Mouse (Mus musculus) adipocyte (in vitro differentiated cells): Measurements from ENCODE around the gene Cstf1.
A peak's percentile ranks its signal among the peaks of the same experiment; 100 is the strongest.

Experiments
- DNase-seq: peaks from one replicate; pipeline ENCODE4 v3.0.0-alpha.2; 2016; ENCODE audit warnings: low spot score

Cstf1 gene

DNA sequence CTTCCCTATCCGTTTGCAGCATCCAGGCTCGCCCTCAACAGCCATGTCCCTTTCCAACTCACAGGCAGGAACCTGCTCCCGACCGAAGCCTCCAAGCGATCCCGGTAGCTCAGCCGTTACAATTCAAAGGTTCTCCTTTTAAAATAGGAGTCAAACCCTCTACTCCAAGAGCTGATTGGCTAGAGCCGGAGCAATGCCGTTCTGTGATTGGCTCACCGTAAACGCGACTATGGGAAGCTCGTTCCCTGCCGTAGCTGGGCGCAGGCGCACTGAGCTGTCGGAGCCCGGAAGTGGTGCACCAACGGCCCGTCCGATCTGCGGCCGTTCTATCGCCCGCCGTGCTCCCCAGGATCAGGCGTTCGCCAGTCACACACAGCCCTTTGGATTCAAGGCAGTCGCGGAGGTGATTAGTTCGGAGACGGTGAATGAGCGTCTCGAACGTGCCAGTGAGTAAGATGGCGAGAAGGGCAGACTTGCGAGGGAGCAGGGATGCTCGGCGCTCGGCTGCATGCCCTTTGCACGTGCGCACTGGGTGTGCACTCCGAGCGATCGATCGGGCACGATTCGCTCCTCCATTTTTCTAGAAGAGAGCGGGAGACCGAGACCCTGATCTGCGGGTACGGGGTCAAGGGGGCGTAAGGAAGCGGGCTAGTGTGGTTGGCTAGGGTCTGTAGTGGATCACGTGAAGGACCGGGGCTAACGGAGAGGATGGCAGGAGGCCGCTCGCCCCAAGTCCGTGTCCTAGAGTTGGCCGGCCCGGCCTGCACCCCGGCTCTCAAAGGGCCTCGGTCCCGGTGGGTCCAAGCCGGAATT lies at the start of gene Cstf1, which contains the start of gene Aurka:
TSS of gene Cstf1 (plus strand) at position 271 of the 813 bp plus-strand sequence.
TSS of gene Aurka (minus strand) at position 125 of the 813 bp plus-strand sequence.
- peak; percentile 97 for DNase-seq

DNA sequence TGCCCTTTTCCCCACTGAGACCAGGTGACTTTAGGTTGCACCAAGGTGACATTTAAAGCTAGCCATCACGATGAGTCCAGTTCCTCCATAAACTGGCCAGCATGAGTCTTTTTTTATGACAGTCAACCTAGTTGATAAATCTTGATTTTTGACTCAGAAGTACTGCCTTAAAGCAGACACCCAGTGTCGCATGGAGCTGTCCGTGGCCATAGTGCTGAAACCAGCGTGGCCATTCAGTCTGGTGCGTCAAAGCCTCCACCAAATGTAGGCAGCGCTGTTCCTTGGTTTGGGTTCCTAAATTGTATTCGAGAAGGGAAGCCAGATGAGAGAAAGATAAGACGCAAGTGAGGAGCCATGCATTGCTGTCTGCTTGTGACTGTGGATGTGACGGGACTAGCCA lies 49.6 kb upstream of the Cstf1 start:
- peak; percentile 50 for DNase-seq

DNA sequence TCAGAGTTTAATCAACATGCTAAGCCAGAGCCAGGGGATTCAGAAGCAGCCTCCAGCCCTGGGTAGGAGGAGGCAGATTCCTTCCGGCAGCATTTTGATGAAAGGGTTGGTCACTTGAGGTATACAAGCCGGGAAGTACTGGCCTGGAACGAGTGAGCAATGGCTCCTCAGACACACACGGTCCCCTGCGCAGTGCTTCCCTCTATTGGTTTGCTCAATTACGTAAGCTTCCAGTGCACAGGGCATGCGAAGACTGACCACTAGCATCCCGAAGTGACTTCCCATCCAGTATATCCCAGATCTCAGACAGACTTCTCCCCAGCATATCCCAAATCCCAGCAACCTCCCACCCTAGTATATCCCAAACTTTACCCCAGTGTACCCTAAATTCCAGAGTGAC lies 42.2 kb upstream of the Cstf1 start:
- no peak for DNase-seq

DNA sequence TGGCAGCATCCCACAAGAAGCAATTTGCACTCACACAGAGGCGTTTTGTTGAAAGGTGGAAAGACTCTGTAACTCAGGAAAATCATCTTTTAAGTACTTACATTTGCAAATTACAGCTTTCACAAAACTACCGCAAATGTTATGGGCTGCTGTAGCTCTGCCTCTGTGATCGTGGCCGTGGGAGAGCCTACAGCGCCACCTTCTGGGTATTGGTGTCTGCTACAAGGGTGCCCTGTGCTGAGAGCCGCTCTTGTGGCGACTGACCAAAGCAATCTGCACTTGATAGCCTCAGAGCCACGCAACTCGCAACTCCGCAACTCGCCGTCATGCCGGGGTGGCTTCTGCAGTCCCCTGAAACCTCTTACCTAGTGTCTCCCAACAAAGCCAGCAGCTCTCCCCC lies 41.3 kb upstream of the Cstf1 start:
- DNase-seq, result peak; percentile 40

DNA sequence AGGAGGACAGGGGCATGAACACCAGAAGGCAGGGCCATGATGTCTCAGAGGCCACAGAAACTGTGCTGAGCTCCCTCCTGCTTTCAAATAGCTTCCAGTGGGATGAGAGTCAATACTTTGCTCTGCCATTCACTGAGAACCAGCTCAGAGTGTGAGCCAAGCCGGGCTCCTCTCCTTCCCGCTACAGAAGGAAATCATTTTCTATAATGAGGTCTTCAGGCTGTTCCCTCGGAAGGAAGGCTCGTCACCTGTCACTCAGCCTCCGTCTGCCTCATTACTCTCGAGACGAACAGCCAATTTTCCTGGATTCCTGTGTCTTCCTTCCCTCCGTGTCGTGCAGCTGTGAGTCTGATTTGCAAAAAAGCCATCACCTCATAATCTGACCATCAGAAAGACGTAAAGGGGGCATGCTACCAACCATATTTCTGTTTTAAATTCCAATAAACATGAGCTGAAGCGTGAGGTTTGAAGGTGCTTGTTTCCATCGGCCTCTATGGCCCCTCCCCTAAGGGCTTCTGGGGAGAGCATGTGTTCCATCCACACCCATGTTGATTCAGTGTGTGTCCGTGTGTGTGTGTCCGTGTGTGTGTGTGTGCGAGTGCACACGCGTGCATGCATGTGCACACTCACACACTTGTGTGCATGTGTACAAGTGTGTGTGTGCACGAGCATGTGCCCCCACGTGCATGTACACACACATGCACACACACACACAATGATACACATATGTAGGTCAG lies 32.1 kb upstream of the Cstf1 start:
- no peak for DNase-seq

DNA sequence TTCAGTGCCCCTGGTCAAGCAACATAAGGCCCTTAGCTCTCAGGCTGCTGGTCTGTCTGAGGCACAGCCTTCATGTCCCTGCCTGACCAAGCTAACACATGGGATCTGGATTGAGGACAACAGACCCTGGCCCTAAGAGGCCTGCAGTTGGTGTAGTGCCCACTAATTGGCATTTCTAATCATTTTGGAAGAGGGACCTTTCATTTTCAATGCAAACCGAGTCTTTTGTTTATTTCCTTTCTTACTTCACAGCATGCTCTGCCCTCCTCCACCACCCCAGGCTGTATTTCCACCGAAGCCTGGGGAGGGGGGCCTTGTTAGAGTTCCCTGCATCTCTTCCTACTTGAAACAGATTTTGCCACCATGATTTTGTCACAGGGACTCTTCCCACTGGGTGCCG lies 29.5 kb upstream of the Cstf1 start:
- DNase-seq, result no peak

DNA sequence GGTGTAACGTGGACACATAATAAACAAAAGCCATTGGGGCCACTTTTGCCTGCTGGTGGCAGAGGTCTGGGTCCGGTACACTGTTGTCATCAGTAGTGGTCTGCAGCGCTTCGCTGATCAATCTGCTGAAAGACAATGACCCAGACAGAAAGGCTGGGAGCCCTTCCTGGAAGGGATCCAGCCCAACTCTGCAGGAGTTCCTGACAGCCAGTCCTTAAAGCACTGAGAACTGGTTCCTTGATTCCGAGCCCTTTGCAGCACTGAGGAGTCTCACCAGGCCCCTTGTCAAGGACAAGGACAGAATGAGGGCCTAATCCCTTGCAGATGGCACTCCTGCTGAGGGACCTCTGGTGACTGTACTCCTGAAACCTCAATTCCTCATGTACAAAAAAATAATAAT lies 28.9 kb upstream of the Cstf1 start:
- DNase-seq, result no peak

DNA sequence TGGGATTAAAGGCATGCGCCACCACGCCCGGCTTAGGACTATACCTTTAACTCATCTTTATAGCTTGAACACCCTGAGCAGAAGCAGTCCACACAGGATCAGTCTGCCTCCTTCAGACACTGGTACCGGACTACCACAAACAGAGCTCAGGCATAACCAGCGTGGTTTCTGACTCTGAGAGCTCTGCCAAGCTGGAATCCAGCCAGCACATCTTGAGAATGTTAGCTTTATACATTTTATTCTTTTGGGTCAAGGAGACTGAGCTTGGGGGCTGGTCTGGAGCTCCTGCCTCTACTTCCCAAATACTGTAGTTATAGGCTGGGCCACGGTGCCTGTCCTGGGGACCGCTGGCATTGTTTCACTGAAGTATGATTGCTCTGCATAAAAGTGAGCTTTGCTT lies 26.7 kb upstream of the Cstf1 start:
- no peak for DNase-seq

DNA sequence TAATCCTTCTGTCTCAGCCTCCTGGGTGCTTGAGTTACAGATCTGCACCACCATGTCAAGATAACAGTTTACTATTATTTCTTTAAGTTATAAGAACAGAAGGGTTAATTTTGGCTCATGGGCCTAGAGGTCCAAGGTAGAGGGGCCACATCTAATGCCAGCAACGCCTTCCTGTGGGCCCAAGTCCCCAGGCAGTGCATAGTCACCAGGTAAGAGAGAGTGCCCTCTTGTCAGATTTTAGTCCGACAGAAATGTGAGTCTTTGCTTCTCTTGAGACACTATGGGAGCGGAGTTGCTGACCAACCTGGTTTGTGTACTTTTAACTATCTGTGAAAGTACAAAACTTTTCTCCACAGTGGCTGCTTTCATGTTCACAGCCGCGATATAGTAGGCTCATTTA lies 25.8 kb upstream of the Cstf1 start:
- no peak for DNase-seq

DNA sequence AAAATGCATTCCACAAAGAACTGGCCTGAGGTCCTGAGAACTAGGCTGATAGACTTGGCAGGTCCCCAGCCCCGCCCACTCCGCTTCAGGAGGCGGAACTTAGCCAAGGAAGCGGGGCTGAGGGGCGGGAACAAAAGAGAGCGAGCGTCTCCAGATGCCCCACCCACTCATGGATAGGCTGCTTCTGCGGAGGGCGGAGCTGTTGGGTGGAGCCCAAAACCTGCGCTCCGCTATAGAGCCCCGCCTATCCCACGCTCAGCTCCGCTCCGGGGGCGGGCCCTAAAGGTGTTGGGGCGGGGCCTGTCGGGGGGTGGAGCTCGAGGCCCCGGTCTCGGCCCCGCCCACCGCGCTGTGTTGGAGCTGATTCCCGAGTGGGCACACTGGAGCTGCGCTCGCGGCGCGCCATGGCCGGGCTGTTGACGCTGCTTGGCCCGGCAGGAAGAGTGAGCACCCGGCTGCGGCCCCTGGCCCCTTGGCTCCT lies 25.2 kb upstream of the Cstf1 start, which contains the start of gene Fam210b:
TSS of gene Fam210b (plus strand) at position 308 of the 481 bp plus-strand sequence.
- peak; percentile 99 for DNase-seq

DNA sequence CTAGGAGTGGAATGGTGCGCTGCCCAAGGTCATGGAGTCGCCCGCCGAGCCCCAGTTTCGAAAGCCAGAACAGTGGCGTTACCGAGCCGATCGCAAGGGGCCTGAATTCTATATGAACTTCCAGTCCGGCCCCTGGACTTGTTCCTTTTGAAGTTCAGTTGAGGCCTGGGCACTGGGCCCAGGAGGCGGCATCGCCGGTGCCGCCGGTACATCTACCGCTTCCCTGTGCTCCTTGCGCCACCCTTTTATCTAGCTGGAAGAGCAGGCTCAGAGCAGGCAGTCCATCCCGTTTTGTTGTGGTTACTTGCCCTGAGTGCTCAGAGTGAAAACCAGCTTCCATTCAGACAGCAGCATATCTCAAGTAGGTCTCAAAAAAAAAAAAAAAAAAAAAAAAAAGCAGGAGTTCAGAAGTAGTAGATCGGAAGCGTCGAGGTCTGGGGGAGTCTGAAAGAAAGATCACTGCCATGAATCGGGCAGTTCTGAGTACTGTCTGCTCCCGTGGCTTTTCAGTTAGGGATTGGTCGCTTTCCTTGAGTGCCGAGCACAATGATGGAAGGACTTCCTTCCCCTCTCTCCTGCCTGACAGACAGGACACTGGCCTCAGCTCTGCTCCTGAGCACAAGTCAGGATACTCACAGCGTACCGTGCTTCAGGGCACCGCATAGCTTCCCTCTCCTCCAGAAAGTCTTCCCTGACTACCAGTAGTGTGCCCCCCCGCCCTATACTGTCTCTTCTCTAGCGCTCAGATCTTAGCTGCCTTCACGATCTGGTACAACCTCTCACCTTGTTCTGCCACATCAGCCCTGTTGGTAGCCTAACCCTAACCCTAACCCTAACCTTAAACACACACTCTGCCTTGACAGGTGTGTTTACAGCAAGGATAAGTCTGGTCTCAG lies 24.2 kb upstream of the Cstf1 start:
- DNase-seq, result peak; percentile 50

DNA sequence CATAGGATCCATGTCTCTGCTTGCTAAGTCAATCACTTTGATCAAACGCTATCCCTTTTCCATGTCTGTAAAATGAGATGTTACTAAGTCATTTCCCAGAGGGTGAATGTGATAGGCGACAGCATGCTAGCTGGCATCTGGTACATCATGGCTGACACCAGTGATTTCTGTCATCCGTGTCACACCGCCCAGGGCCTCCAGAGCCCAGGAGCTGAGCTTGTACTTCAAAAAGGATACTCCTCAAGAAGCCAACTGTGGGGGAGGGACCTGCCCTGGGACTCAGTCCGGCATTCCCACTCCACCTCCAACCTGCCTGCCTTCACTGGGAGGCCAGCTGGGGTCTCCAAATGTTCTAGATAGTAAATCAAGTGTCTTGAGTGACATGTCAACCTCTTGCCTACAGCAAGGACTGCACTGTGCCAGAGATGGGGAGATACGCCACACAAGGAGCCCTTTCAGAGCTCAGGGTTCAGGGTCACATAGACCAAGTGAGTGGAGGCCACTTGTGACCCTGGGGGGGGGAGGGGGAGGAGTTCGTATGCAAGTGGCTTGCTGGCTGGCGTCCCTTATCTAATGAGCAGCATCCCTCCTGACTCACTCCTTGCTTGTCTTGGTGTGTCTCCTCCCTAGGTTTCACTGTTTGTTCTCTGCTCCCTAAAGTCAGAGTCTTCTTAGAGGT lies 23.4 kb upstream of the Cstf1 start:
- no peak for DNase-seq

DNA sequence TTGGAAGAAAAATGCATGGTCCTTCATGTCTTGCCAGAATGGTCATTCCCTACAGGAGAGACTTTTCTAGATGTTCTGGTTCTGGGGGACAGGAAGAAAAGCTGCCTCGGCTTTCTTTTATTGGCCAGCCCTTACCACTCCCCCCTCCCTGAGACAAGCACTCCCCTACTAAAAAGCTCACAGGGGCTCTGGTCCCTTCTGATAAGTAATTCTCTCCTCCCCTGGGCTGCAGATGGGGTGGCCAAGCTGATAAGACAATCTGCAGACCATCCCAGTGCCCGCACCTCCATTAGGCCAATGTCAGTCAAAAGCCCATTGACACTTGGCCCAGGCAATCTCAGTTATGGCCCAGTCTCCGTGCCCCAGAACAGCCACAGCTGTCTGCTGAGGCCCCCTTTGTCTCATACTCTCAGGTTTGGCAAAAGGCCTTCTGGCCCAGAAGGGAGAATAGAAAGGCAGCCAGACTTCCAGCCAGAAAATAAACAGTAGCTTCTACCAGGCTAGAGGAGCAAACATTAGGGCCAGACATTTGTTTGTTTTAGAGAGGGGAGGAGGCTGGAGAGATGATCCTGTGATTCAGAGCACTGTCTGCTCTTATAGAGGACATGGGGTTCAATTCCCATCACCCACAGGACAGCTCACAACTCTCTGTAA lies 22.1 kb upstream of the Cstf1 start:
- DNase-seq, result peak; percentile 82

DNA sequence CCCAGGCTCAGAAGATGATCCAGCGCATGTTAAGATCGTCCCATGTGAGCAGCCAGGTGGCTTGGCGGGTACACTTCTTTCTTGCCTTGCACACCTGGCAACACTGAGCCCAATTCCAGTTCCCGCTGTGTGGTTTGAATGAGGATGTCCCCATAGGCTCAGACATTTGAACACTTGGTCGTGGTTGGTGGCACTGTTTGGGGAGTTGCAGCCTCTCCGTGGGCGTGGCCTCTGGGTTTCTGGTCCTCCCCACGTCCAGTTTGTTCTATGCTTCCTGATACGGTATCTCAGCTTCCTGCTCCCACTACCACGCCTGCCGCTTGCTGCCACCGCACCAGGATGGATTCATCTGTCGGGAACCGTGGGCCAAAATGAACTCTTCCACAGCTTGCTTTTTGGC lies 20.7 kb upstream of the Cstf1 start:
- no peak for DNase-seq

DNA sequence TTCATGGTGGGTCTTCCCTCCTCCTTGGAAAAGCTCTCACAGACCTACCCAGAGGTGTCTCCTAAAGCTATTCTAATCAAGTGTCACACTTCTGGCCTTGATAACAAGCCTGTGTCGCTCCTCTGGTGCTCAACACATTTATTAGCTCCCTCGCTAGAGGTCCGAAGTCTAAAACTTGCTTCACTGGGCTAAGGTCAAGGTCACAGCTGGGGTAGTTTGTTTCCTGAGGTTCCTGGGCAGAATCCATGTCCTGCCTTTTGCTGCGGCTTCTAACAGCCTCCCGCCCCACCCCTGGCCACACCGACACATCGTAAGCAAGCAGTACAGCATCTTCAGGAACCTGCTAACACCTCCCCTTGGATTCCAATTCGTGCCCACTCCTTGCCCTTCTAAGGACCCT lies 19.7 kb upstream of the Cstf1 start:
- no peak for DNase-seq

DNA sequence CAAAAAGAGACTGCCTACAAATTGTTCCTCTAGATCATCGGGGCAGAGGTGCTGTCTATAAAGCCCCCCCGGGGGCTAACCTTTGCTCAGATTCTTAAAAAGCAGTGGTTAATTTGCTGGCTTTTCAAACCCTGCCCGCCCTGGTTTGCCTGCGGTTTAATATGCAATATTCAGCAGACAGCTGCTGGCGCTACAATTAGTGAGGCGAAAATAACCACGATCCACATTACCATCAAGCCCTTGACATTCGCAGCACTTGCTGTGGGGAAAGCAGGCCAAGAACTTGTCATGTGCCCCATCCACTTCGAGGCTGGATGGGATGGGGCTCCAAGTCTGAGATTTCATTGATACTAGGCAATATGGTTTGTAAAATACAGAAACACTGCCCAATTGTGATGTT lies 17.3 kb upstream of the Cstf1 start:
- DNase-seq, result no peak

DNA sequence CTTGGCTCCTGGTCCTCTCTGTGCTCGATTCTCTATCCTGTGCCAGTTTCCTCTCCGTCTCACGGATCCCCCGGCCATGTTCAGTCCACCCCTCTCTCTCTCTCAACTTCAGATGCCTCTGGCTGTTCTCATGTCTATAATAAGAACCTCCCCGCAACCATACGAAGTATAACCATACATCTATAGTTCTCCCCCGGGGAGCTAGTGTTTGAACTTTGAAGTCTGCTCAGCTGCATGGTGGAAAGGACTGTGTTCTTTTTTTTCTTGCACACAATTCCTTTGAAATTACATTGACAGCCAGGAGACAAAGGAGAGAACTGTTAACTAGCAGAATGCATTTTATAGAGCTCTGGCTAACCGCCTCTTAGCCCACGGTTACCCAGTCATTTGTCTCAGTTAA lies 15.7 kb upstream of the Cstf1 start:
- no peak for DNase-seq

DNA sequence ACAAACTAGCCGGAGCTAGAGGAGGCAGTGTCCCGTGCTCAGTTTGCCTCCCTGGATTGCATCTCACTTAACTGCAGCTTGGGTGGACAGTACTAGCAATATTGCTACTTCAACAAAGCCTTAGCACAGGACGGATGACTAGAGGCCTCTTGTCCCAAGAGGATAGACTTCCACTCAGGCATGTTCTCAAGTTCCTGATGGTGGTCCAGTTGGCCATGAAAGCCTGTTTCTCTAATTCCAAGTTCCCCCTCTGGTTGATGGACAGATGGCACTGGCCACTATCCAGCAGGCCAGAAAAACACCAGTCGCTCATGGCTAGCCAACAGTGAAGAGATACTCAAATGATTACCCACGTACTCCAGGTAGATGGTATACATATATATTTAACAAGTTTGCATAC lies 14.6 kb upstream of the Cstf1 start:
- DNase-seq, result no peak

DNA sequence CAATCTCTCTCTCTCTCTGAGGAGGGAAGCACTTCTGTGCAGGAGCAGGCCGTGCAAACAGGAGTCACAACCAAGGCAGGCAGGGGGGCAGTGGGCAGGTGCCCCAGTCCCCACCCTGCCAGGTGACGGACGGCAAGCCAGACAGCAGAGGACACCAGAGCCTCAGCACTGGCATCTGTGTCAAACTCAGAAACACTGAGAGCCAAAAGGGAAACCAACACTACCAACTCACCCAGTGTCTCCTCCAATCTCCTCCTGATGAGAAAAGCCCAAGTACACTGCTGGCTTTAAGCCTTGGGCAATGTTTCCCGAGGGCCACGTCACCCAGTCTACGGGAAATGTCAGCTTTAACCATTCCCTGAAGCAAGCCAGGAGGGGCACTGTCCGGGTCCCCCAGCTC lies 7.3 kb upstream of the Cstf1 start:
- no peak for DNase-seq

DNA sequence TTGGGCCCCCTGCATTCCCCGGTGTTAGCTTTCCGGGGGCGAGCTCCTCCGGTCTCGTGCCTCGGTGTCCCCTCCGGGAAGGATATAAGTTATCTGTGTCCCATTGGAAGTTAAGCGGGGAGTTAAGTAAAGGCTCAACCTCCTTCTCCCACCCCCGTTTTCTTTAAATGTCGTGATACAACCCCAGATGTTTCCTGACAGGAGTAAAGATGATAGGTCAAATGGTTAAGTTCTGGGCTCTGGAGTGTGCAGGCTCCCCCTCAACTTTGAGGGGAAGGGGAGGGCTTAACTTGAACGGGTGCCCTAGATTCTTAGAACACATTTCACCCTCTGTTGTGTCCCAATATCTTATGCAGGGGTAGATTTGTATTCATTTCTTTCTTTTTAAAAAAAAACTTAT lies 777 bp downstream of the Cstf1 start:
- DNase-seq, result peak; percentile 29

DNA sequence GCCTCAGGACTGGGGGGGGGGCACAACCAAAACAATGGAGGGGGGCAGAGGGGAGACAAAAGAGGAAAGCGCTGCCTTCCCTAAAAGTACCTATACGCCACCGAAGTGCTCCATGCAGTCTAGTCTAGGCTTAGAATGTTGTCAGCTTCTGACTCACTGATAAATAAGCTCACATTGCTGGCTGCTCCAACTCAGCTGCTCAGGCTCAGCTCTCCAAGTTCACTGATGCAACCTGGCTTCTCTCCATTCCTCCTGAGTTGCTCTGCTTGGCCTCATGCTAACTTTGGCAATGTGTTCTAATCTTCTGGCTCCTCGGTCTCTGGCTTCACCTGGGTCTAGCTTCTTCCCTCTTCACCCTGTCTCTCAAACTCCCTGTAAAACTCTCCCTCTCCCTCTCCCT lies 6.1 kb downstream of the Cstf1 start:
- DNase-seq, result peak; percentile 58
